In the genomic region with DNA sequence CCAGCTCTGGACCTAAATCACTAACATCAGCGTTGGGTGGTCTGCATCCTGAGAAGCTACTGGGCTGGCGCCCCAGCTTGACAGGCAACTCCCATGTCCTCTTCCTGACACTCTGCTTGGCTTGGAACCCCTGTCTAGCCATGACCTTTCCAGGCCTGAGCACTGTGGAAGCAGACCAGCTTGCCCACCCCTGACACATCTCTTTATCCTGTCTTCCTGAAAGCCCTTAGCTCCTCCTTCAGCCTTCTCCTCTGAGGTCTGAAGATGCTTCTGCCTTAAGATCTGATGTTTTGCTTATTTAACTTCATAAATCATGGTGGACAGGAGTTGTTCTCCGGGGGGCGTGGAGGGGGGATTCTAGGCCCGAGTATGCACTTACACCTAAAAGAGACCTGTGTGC, we compare ENCODE assay signal across 20 mouse cellular contexts. TPM values are rescaled to one million over a fixed set of nuclear protein-coding genes. Genes with fewer than 3 reads are reported as not detected.
DNase-seq lines count a peak whose midpoint lies in the region; ATAC-seq and TF ChIP-seq lines count a peak whose summit lies in the region.
"Had no signal": no experiment of that assay in that cellular context is flagged by ENCODE, and none has a peak within 500 bp of the region (broad histone marks: within the 10 kb centered on the region; RNA-seq: fewer than 3 reads in every experiment).

No protein-coding gene starts in this region.

- H3K9ac ChIP-seq in kidney, embryonic 14.5 days (ENCODE audit: low read depth, low read length), result peak overlapping the region; percentile 51; the same call in 1 of the 2 replicates
- H3K9ac ChIP-seq in limb, embryonic 14.5 days (ENCODE audit: low read depth, low read length, severe bottlenecking), result no peak overlapping the region
- H3K9ac ChIP-seq: hindbrain, embryonic 15.5 days; midbrain, embryonic 15.5 days had no signal

- peak overlapping the region; percentile 24; the same call in 1 of the 2 replicates for H3K4me3 ChIP-seq in kidney, embryonic 14.5 days (ENCODE audit: low read length)
- H3K4me3 ChIP-seq in embryonic facial prominence, embryonic 10.5 days, result peak overlapping the region; percentile 48
- H3K4me3 ChIP-seq in limb, embryonic 14.5 days (replicated peaks; ENCODE audit: low read length), result peak overlapping the region; percentile 23; the same call in 1 of the 2 replicates
- H3K4me3 ChIP-seq: heart, adult 2 months; hindbrain, embryonic 15.5 days; megakaryocyte, embryonic 14.5 days; midbrain, embryonic 15.5 days had no signal

- WGBS in kidney, embryonic 14.5 days, result 50% methylated on average over 5 of the region's 5 CpGs
- WGBS in embryonic facial prominence, embryonic 10.5 days, result 60% methylated on average over 5 of the region's 5 CpGs
- 53% methylated on average over 5 of the region's 5 CpGs for WGBS in limb, embryonic 14.5 days

- no peaks in the 10 kb centered on the region for H3K9me3 ChIP-seq in kidney, embryonic 14.5 days (ENCODE audit: control insufficient read depth, low read length)
- no peaks in the 10 kb centered on the region for H3K9me3 ChIP-seq in embryonic facial prominence, embryonic 10.5 days
- no peaks in the 10 kb centered on the region for H3K9me3 ChIP-seq in limb, embryonic 14.5 days (ENCODE audit: control insufficient read depth, low read length)
- H3K9me3 ChIP-seq: hindbrain, embryonic 15.5 days; megakaryocyte, embryonic 14.5 days; midbrain, embryonic 15.5 days had no signal

- H3K4me1 ChIP-seq in kidney, embryonic 14.5 days (ENCODE audit: control insufficient read depth, insufficient read depth, low read length), result peaks cover 56% of the 10 kb centered on the region
- H3K4me1 ChIP-seq in embryonic facial prominence, embryonic 10.5 days, result peaks cover 91% of the 10 kb centered on the region
- peaks cover 66% of the 10 kb centered on the region for H3K4me1 ChIP-seq in limb, embryonic 14.5 days (ENCODE audit: control insufficient read depth, insufficient read depth, low read length)

- H3K36me3 ChIP-seq in kidney, embryonic 14.5 days (ENCODE audit: control insufficient read depth, insufficient read depth, low read length), result no peaks in the 10 kb centered on the region
- H3K36me3 ChIP-seq in embryonic facial prominence, embryonic 10.5 days (replicated peaks), result 0 out of 2 replicates have a peak, but pooled peaks cover 3% of the 10 kb centered on the region
- H3K36me3 ChIP-seq in limb, embryonic 14.5 days (ENCODE audit: control insufficient read depth, insufficient read depth, low read length), result no peaks in the 10 kb centered on the region
- H3K36me3 ChIP-seq: G1E; hindbrain, embryonic 15.5 days; midbrain, embryonic 15.5 days had no signal

- no peak for TF ChIP-seq POLR2A in limb, embryonic 14.5 days (IDR thresholded peaks at IDR 0.05; ENCODE audit: borderline replicate concordance, extremely low read depth, insufficient read depth, insufficient read length)

- peak overlapping the region; percentile 36 for H3K4me2 ChIP-seq in kidney, embryonic 14.5 days (replicated peaks; ENCODE audit: low read depth, low read length)
- H3K4me2 ChIP-seq in limb, embryonic 14.5 days (replicated peaks; ENCODE audit: low read depth, low read length, severe bottlenecking), result peak overlapping the region; percentile 29; the same call in 1 of the 2 replicates
- H3K4me2 ChIP-seq: hindbrain, embryonic 15.5 days; liver, embryonic 11.5 days; midbrain, embryonic 15.5 days had no signal

- H3K27ac ChIP-seq in kidney, embryonic 14.5 days (ENCODE audit: low read depth, low read length), result no peak overlapping the region
- H3K27ac ChIP-seq in embryonic facial prominence, embryonic 10.5 days (replicated peaks), result 0 out of 2 replicates have a peak overlapping the region, but pooled peaks have one; percentile 57
- no peak overlapping the region for H3K27ac ChIP-seq in limb, embryonic 14.5 days (replicated peaks; ENCODE audit: low read depth, low read length)
- H3K27ac ChIP-seq: heart, adult 2 months had no signal

- peaks cover 52% of the 10 kb centered on the region for H3K27me3 ChIP-seq in kidney, embryonic 14.5 days (ENCODE audit: control insufficient read depth, insufficient read depth, low read length)
- H3K27me3 ChIP-seq in embryonic facial prominence, embryonic 10.5 days (replicated peaks; ENCODE audit: low read depth, poor library complexity, severe bottlenecking), result peaks cover 100% of the 10 kb centered on the region
- H3K27me3 ChIP-seq in limb, embryonic 14.5 days (ENCODE audit: control insufficient read depth, insufficient read depth, low read length), result peaks cover 64% of the 10 kb centered on the region

- ATAC-seq in kidney, embryonic 14.5 days (ENCODE audit: low FRiP score, low TSS enrichment), result no peak
- ATAC-seq in limb, embryonic 14.5 days (ENCODE audit: low FRiP score, low read depth), result no peak
- ATAC-seq: CD4-positive, CD25-positive, alpha-beta regulatory T cell, adult 4 months; midbrain, embryonic 15.5 days had no signal

- peak; percentile 27 to 55 for DNase-seq in adrenal gland, adult (ENCODE audit: inconsistent age in 2 of 2, low spot score in 1 of 2)
- no peak for DNase-seq in adrenal gland, postnatal 25 days
- DNase-seq in kidney, postnatal 10 days, result no peak
- no peak for DNase-seq in embryonic facial prominence, embryonic 10.5 days (ENCODE audit: low spot score)
- no peak for DNase-seq in limb, embryonic 14.5 days (ENCODE audit: low spot score)
- no peak for DNase-seq in cerebellum, postnatal 14 days
- DNase-seq in cerebellum, adult 9-11 months, result no peak
- DNase-seq: cerebellum, postnatal 25 days; kidney, adult 9 months; lung, adult 2 months; thymus, adult 2 months had no signal

RNA-seq across cellular contexts. Expression of a gene that starts 4.3 kb away (rescaled TPM):
- 32.6 and 44.2 TPM in 2 replicates for total RNA-seq in adrenal gland, postnatal 25 days (2021)
- 6.8 and 7.4 TPM in 2 replicates for polyA plus RNA-seq in kidney, embryonic 14.5 days (2014; fragmentation: Nextera tagmentation; extraction: Ambion mirVana)
- 6.1 and 8.7 TPM in 2 replicates for polyA plus RNA-seq in embryonic facial prominence, embryonic 10.5 days (2016; fragmentation: Nextera tagmentation; extraction: Ambion mirVana)
- polyA plus RNA-seq in limb, embryonic 14.5 days (2012; rRNA removed), result 20.4 and 21.8 TPM in 2 replicates
- 15.3 and 18.7 TPM in 2 replicates for polyA plus RNA-seq in limb, embryonic 14.5 days (2014; fragmentation: Nextera tagmentation; extraction: Ambion mirVana)
- total RNA-seq: G1E; neutrophil, adult 5-6 weeks had no signal
- polyA plus RNA-seq: CD4-positive, CD25-positive, alpha-beta regulatory T cell, adult 4 months; G1E had no signal

RNA-seq across cellular contexts. Expression of a gene that starts 29.9 kb away (rescaled TPM):
- 1.4 and 1.7 TPM in 2 replicates for total RNA-seq in adrenal gland, postnatal 25 days (2021)
- polyA plus RNA-seq in kidney, embryonic 14.5 days (2014; fragmentation: Nextera tagmentation; extraction: Ambion mirVana), result 3.6 and 5.0 TPM in 2 replicates
- polyA plus RNA-seq in embryonic facial prominence, embryonic 10.5 days (2016; fragmentation: Nextera tagmentation; extraction: Ambion mirVana), result 8.4 and 8.5 TPM in 2 replicates
- polyA plus RNA-seq in limb, embryonic 14.5 days (2012; rRNA removed), result 3.6 and 4.2 TPM in 2 replicates
- 5.5 and 6.1 TPM in 2 replicates for polyA plus RNA-seq in limb, embryonic 14.5 days (2014; fragmentation: Nextera tagmentation; extraction: Ambion mirVana)

RNA-seq across cellular contexts. Expression of a gene that starts 57.4 kb away (rescaled TPM):
- 18.7 and 19.3 TPM in 2 replicates for total RNA-seq in adrenal gland, postnatal 25 days (2021)
- polyA plus RNA-seq in kidney, embryonic 14.5 days (2014; fragmentation: Nextera tagmentation; extraction: Ambion mirVana), result 3.7 and 3.9 TPM in 2 replicates
- polyA plus RNA-seq in embryonic facial prominence, embryonic 10.5 days (2016; fragmentation: Nextera tagmentation; extraction: Ambion mirVana), result 2.4 and 3.0 TPM in 2 replicates
- 9.4 and 13.1 TPM in 2 replicates for polyA plus RNA-seq in limb, embryonic 14.5 days (2012; rRNA removed)
- 2.2 and 2.4 TPM in 2 replicates for polyA plus RNA-seq in limb, embryonic 14.5 days (2014; fragmentation: Nextera tagmentation; extraction: Ambion mirVana)
- total RNA-seq: G1E had no signal
- polyA plus RNA-seq: G1E had no signal

Comparison
In these comparisons a context has a peak if more than half of its experiments do, and no peak if none do; other contexts are left out.
1. DNase-seq: peak in adrenal gland, adult (2 of 2); none in adrenal gland, postnatal 25 days (single experiment), kidney, postnatal 10 days (single experiment), embryonic facial prominence, embryonic 10.5 days (single experiment), limb, embryonic 14.5 days (single experiment), cerebellum, postnatal 14 days (0 of 2) and cerebellum, adult 9-11 months (single experiment).
2. Peak in every context shown above with its lines, with median percentiles within 50 percentile points of each other: H3K4me3 ChIP-seq.